Mouse (Mus musculus) lung, postnatal 0 days (tissue): ENCODE data around the gene Rabepk. TPM values are rescaled to one million over a fixed set of nuclear protein-coding genes. Genes with fewer than 3 reads are reported as not detected.
"Not testable (repeated sequence)": the region's sequence is repeated elsewhere in the genome, so short reads cannot be mapped to it uniquely, and the experiment has no call there.

ENCODE experiments used
- ATAC-seq: fragments of 200-750 bp; cut with Nextera tagmentation; 2 replicates; pipeline ENCODE4 v1.8.0; 2017; ENCODE audit warnings: moderate library complexity
- DNase-seq: peaks from one replicate; pipeline ENCODE4 v3.0.0-alpha.2; 2016; ENCODE audit warnings: low spot score
- H3K27ac ChIP-seq: fragments of 300-500 bp; sonication (generic); 2 replicates; pipeline ENCODE4 v1.5.1; 2014; ENCODE audit warnings: antibody characterized with exemption, mild to moderate bottlenecking, low read length, mixed read lengths
- H3K27me3 ChIP-seq: fragments of 300-500 bp; sonication (generic); replicated peaks from 2 replicates; pipeline ENCODE4 v1.6.1; 2014; ENCODE audit warnings: low read length, mixed read lengths; ENCODE audit not compliant: insufficient read depth
- H3K36me3 ChIP-seq: fragments of 300-500 bp; sonication (generic); 2 replicates; pipeline ENCODE4 v1.6.1; 2014; ENCODE audit warnings: low read length, mixed read lengths; ENCODE audit not compliant: insufficient read depth
- H3K4me1 ChIP-seq: fragments of 300-500 bp; sonication (generic); 2 replicates; pipeline ENCODE4 v1.6.1; 2014; ENCODE audit warnings: antibody characterized with exemption, low read depth, low read length, mixed read lengths; ENCODE audit not compliant: insufficient read depth
- H3K4me2 ChIP-seq: fragments of 300-500 bp; sonication (generic); replicated peaks from 2 replicates; pipeline ENCODE4 v1.6.1; 2014; ENCODE audit warnings: low read depth, mild to moderate bottlenecking, low read length, moderate library complexity, mixed read lengths
- H3K4me3 ChIP-seq: fragments of 300-500 bp; sonication (generic); 2 replicates; pipeline ENCODE4 v1.5.1; 2014; ENCODE audit warnings: low read depth, low read length
- H3K9ac ChIP-seq: fragments of 300-500 bp; sonication (generic); replicated peaks from 2 replicates; pipeline ENCODE4 v1.6.1; 2014; ENCODE audit warnings: low read depth, mild to moderate bottlenecking
- H3K9me3 ChIP-seq: fragments of 300-500 bp; sonication (generic); 2 replicates; pipeline ENCODE4 v1.6.1; 2016; ENCODE audit warnings: low read length, mixed read lengths
- CTCF ChIP-seq: IDR thresholded peaks from 2 replicates; pipeline ENCODE4 v1.5.1; 2016; ENCODE audit warnings: antibody characterized with exemption, mild to moderate bottlenecking
- EP300 ChIP-seq: IDR thresholded peaks from 2 replicates; pipeline ENCODE4 v1.6.1; 2016; ENCODE audit warnings: antibody characterized with exemption, mild to moderate bottlenecking, control low read depth
- WGBS: fragments of 180-500 bp; shearing (Covaris S2); extraction: QIAGEN DNeasy Blood & Tissue Kit; methylation state at CpG from one replicate; pipeline ENCODE4 v1.1.7; 2014; 5-methylcytosine and 5-hydroxymethylcytosine counted together
- polyA plus RNA-seq: library from polyadenylated mRNA; unstranded; fragments of >200 nt; fragmentation: Nextera tagmentation; extraction: Ambion mirVana; gene quantifications from 2 replicates; pipeline ENCODE4 v1.2.1, GENCODE M21; 2015

The Rabepk gene
- 18.5 and 19.6 TPM in 2 replicates for polyA plus RNA-seq

DNA sequence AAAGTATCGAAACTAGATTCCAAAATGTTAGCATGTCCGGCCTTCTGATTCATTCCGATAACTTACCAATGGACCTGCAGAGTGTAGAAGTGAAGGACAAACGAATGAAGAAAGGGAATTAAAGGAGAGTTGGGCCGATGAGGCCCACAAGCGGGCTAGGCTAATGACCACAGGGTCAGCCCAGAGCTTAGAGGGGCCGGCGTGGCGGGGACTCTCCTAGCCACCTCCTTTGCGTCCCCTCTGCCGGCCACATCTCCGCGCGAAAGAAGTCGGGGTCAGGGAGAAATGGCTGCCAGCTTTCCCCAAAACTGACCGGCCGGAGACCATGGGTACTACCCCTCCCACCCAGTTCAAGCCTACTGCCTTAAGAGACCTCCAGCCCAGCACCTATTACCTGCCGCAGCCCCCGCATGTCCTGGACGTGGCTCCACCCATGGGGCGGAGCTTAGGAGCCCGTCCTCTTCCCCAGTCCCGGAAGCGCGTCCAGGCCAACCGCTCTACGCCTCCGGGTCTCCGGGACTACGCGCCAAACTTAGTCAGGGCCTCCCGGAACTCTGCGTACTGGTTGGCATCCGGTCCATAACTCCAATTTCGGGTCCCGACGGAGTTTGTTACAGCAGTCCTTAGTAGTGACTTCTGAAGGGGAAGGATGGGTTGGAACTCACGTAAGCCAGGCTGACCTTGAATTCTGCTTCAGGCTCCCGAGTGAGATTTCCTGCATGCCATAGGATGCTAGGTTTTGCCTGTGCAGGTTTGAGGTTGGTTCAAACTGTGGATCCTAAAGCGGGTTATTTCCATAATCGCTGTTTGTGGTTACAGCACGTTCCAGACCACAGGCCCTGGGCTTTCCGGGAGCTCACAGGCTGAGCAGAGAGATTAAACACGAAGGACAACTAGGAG is at the start of gene Rabepk:
Rabepk (minus strand) TSS at position 556 of the 900 bp plus-strand sequence.
- Histone ChIP-seq H3K36me3 (no peaks in the 10 kb centered on the region), H3K27me3 (no peaks in the 10 kb centered on the region), H3K4me2 (peak within 1 kb of the TSS; percentile 85), H3K27ac (peak within 1 kb of the TSS; percentile 76), H3K9ac (peak within 1 kb of the TSS; percentile 32), H3K9me3 (no peaks in the 10 kb centered on the region), H3K4me1 (peaks cover 6% of the 10 kb centered on the region; the same call in 1 of the 2 replicates), H3K4me3 (peak within 1 kb of the TSS; percentile 49)
- DNase-seq (peak; percentile 96), ATAC-seq (peak; percentile 78)
- 3% methylated on average over 44 of the region's 44 CpGs for WGBS
- no peak for TF ChIP-seq CTCF
- TF ChIP-seq EP300: no peak

GRCm38 (mm10) chr2:34847702-34848101 is 48.0 kb upstream of the Rabepk start:
- DNase-seq (no peak), ATAC-seq (no peak)
- no peaks in the 10 kb centered on the region for H3K27me3 ChIP-seq
- no peak for TF ChIP-seq EP300
- no peak for TF ChIP-seq CTCF
- no peak overlapping the region for H3K4me3 ChIP-seq
- H3K4me1 ChIP-seq: no peaks in the 10 kb centered on the region
- H3K4me2 ChIP-seq: no peak overlapping the region
- H3K9me3 ChIP-seq: no peaks in the 10 kb centered on the region
- no peak overlapping the region for H3K27ac ChIP-seq
- H3K9ac ChIP-seq: no peak overlapping the region
- 0 out of 2 replicates have a peak, but pooled peaks cover 10% of the 10 kb centered on the region for H3K36me3 ChIP-seq
- WGBS: 76% methylated on average over 1 of the region's 1 CpGs

DNA sequence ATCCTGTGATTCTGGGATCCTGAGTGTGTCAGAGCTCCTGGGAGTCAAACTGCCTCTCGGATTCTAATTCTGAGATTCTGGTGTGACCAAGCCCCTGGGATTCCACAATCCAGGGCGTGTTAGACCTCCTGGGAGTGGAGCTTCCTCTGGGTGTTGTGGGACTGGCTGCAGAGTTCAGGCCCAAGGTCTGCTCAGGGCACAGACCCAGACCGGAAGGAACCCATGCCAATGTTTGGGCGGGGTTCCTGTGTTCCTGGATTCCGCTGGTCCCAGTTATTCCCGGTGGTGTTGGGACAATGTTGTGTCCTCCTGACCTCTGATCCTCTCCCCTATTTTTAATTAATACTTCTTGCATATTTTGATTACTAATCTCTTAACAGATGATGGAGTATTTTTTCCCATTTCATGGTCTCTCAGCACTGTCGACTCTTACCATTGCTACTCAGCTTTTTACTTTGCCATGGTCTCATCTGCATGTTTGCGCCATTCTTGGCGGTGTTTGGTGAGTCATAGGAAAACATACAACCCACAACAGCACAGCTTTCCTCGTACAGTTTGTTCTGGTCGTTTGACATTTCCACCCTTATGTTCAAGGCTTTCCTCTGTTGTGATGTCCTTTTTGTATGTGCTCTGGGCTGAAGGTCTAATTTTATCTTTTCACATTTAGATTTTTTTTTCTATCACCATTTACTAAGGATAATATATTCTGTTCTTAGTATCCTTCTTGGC is 43.7 kb upstream of the Rabepk start:
- Histone ChIP-seq H3K4me1 (no peaks in the 10 kb centered on the region), H3K9me3 (no peaks in the 10 kb centered on the region), H3K9ac (no peak overlapping the region), H3K27ac (peak overlapping the region; percentile 59; the same call in 1 of the 2 replicates), H3K4me3 (no peak overlapping the region), H3K4me2 (no peak overlapping the region), H3K36me3 (no peaks in the 10 kb centered on the region), H3K27me3 (no peaks in the 10 kb centered on the region)
- TF ChIP-seq EP300: peak; percentile 73
- TF ChIP-seq CTCF: no peak
- DNase-seq: peak; percentile 25
- peak; percentile 85 for ATAC-seq
- WGBS: 72% methylated on average over 11 of the region's 11 CpGs

DNA sequence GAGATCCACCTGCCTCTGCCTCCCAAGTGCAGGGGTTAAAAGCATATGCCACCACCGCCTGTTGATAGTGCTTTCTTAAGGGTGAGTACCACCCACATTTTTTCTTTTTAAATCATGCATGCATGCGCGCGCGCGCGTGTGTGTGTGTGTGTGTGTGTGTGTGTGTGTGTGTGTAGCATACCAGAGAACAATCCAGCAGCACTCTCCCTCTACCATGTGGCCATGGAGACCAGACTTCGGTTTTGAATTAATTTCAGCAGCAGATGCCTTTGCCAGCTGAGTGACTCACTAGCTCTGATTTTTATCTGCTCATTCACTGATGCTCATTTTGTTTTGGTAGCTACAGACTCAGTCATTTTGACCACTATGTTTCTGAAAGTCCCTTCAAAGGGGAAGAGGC is 42.0 kb upstream of the Rabepk start:
- H3K9ac ChIP-seq: no peak overlapping the region
- no peaks in the 10 kb centered on the region for H3K9me3 ChIP-seq
- H3K27ac ChIP-seq: no peak overlapping the region
- DNase-seq (no peak), ATAC-seq (no peak)
- H3K27me3 ChIP-seq: no peaks in the 10 kb centered on the region
- H3K4me1 ChIP-seq: no peaks in the 10 kb centered on the region
- WGBS: 88% methylated on average over 8 of the region's 8 CpGs
- TF ChIP-seq CTCF (no peak), EP300 (no peak)
- no peaks in the 10 kb centered on the region for H3K36me3 ChIP-seq
- no peak overlapping the region for H3K4me3 ChIP-seq
- H3K4me2 ChIP-seq: no peak overlapping the region

DNA sequence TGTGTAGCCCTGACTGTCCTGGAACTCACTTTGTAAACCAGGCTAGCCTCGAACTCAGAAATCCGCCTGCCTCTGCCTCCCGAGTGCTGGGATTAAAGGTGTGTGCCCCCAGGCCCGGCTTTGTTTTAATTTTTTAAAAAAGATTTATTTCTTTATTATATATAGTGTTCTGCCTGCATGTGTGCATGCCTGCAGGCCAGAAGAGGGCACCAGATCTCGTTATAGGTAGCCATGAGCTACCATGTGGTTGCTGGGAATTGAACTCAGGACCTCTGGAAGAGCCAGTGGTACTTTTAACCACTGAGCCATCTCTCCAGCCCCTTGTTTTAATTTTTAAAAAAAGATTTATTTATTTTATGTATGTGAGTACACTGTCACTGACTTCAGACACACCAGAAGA is 40.4 kb upstream of the Rabepk start:
- H3K27me3 ChIP-seq, H3K4me2 ChIP-seq, H3K9me3 ChIP-seq, H3K27ac ChIP-seq, H3K9ac ChIP-seq, H3K4me1 ChIP-seq, DNase-seq, H3K4me3 ChIP-seq, ATAC-seq, H3K36me3 ChIP-seq: not testable (repeated sequence)
- WGBS: 77% methylated on average over 5 of the region's 5 CpGs
- TF ChIP-seq CTCF: peak; percentile 30; the same call in 1 of the 2 replicates

GRCm38 (mm10) chr2:34835669-34836068 is 36.0 kb upstream of the Rabepk start:
- no peaks in the 10 kb centered on the region for H3K36me3 ChIP-seq
- H3K9me3 ChIP-seq: no peaks in the 10 kb centered on the region
- H3K27ac ChIP-seq: no peak overlapping the region
- no peaks in the 10 kb centered on the region for H3K4me1 ChIP-seq
- DNase-seq: no peak
- no peak overlapping the region for H3K9ac ChIP-seq
- ATAC-seq: no peak
- H3K4me2 ChIP-seq: no peak overlapping the region
- H3K4me3 ChIP-seq: no peak overlapping the region
- TF ChIP-seq CTCF (no peak), EP300 (no peak)
- 66% methylated on average over 3 of the region's 3 CpGs for WGBS
- H3K27me3 ChIP-seq: no peaks in the 10 kb centered on the region
